Mouse (Mus musculus) liver, postnatal 0 days (tissue): ENCODE measurements at regions not wholly inside any gene's neighbourhood (a gene's known extent, or its start where the extent isn't known, plus 50 kb on each side); places are given as distances from the start of the nearest gene placed in this dataset.

ENCODE experiments used
- ATAC-seq: fragments of 200-750 bp; cut with Nextera tagmentation; 2 replicates; pipeline ENCODE4 v1.8.0; 2017; ENCODE audit warnings: mild to moderate bottlenecking, moderate library complexity
- DNase-seq: peaks from one replicate; pipeline ENCODE4 v3.0.0-alpha.2; 2016
- H3K27ac ChIP-seq: fragments of 300-500 bp; sonication (generic); 2 replicates; pipeline ENCODE4 v1.5.1; 2014; ENCODE audit warnings: antibody characterized with exemption, moderate library complexity, mild to moderate bottlenecking, low read depth
- H3K27me3 ChIP-seq: fragments of 300-500 bp; sonication (generic); 2 replicates; pipeline ENCODE4 v1.6.1; 2014; ENCODE audit warnings: low read length, control low read depth, mixed read lengths; ENCODE audit not compliant: insufficient read depth
- H3K36me3 ChIP-seq: fragments of 300-500 bp; sonication (generic); replicated peaks from 2 replicates; pipeline ENCODE4 v1.6.1; 2014; ENCODE audit warnings: mild to moderate bottlenecking, control low read depth, low read length, moderate library complexity, mixed read lengths; ENCODE audit not compliant: insufficient read depth
- H3K4me1 ChIP-seq: fragments of 300-500 bp; sonication (generic); 2 replicates; pipeline ENCODE4 v1.6.1; 2014; ENCODE audit warnings: antibody characterized with exemption, mild to moderate bottlenecking, control low read depth; ENCODE audit not compliant: insufficient read depth
- H3K4me2 ChIP-seq: fragments of 300-500 bp; sonication (generic); 2 replicates; pipeline ENCODE4 v1.6.1; 2014; ENCODE audit warnings: low read depth, mild to moderate bottlenecking, low read length, moderate library complexity, mixed read lengths
- H3K4me3 ChIP-seq: fragments of 300-500 bp; sonication (generic); 2 replicates; pipeline ENCODE4 v1.5.1; 2014; ENCODE audit warnings: low read depth, low read length
- H3K9ac ChIP-seq: fragments of 300-500 bp; sonication (generic); replicated peaks from 2 replicates; pipeline ENCODE4 v1.6.1; 2014; ENCODE audit warnings: mild to moderate bottlenecking, moderate library complexity
- H3K9me3 ChIP-seq: fragments of 300-500 bp; sonication (generic); 2 replicates; pipeline ENCODE4 v1.6.1; 2016; ENCODE audit warnings: mild to moderate bottlenecking, control low read depth, low read length, mixed read lengths
- CTCF ChIP-seq: sonication (generic); IDR thresholded peaks from 2 replicates; pipeline ENCODE4 v1.5.1; 2016; ENCODE audit warnings: antibody characterized with exemption, low read depth
- EP300 ChIP-seq: IDR thresholded peaks from 2 replicates; pipeline ENCODE4 v1.6.1; 2016; ENCODE audit warnings: antibody characterized with exemption, low read depth, mild to moderate bottlenecking
- WGBS: fragments of 180-500 bp; shearing (Covaris S2); extraction: QIAGEN DNeasy Blood & Tissue Kit; methylation state at CpG from one replicate; pipeline ENCODE4 v1.1.7; 2014; ENCODE audit not compliant: insufficient replicate concordance; 5-methylcytosine and 5-hydroxymethylcytosine counted together

- H3K27me3 ChIP-seq, result 0 out of 2 replicates have a peak, but pooled peaks cover 5% of the 10 kb centered on the region
These were observed 282.1 kb downstream of the Bcor start for GRCm38 (mm10) chrX:11878028-11878427.

GRCm38 (mm10) chrX:11880972-11881371 lies 279.2 kb downstream of the Bcor start:
- no peaks in the 10 kb centered on the region for H3K36me3 ChIP-seq
- no peak overlapping the region for H3K9ac ChIP-seq
- H3K27me3 ChIP-seq, result no peaks in the 10 kb centered on the region
- ATAC-seq, result no peak
- no peak overlapping the region for H3K4me3 ChIP-seq
- no peaks in the 10 kb centered on the region for H3K4me1 ChIP-seq
- no peak overlapping the region for H3K4me2 ChIP-seq
- no peak overlapping the region for H3K27ac ChIP-seq
- WGBS, result 40% methylated on average over 1 of the region's 1 CpGs
- no peaks in the 10 kb centered on the region for H3K9me3 ChIP-seq
- no peak for DNase-seq
- TF ChIP-seq CTCF (no peak), EP300 (no peak)

More at GRCm38 (mm10) chrX:11878028-11878427, 282.1 kb downstream of the Bcor start:
- no peak overlapping the region for H3K9ac ChIP-seq
- no peaks in the 10 kb centered on the region for H3K9me3 ChIP-seq
- no peak overlapping the region for H3K4me3 ChIP-seq
- no peak overlapping the region for H3K4me2 ChIP-seq
- no peak for DNase-seq
- WGBS, result 56% methylated on average over 8 of the region's 8 CpGs
- H3K4me1 ChIP-seq, result no peaks in the 10 kb centered on the region
- no peaks in the 10 kb centered on the region for H3K36me3 ChIP-seq
- TF ChIP-seq EP300 (no peak), CTCF (no peak)
- no peak for ATAC-seq
- no peak overlapping the region for H3K27ac ChIP-seq

GRCm38 (mm10) chrX:11883738-11884716 lies 276.1 kb downstream of the Bcor start:
- Histone ChIP-seq H3K9me3 (no peaks in the 10 kb centered on the region), H3K9ac (no peak overlapping the region), H3K36me3 (no peaks in the 10 kb centered on the region), H3K4me1 (no peaks in the 10 kb centered on the region), H3K4me3 (no peak overlapping the region), H3K27ac (no peak overlapping the region), H3K27me3 (no peaks in the 10 kb centered on the region), H3K4me2 (no peak overlapping the region)
- ATAC-seq, result no peak
- TF ChIP-seq CTCF (no peak), EP300 (no peak)
- DNase-seq, result no peak
- WGBS, result 71% methylated on average over 10 of the region's 10 CpGs

- no peak overlapping the region for H3K4me3 ChIP-seq
- no peaks in the 10 kb centered on the region; the same call in 1 of the 2 replicates for H3K27me3 ChIP-seq
- no peaks in the 10 kb centered on the region for H3K36me3 ChIP-seq
- no peak for DNase-seq
- no peak overlapping the region for H3K4me2 ChIP-seq
- ATAC-seq, result no peak
- WGBS, result 61% methylated on average over 5 of the region's 5 CpGs
- H3K4me1 ChIP-seq, result no peaks in the 10 kb centered on the region
- TF ChIP-seq CTCF (no peak), EP300 (no peak)
- H3K27ac ChIP-seq, result no peak overlapping the region
- no peak overlapping the region for H3K9ac ChIP-seq
- no peaks in the 10 kb centered on the region for H3K9me3 ChIP-seq
These were observed 267.8 kb downstream of the Bcor start for GRCm38 (mm10) chrX:11892396-11892795.

GRCm38 (mm10) chrX:11893606-11894279 lies 266.4 kb downstream of the Bcor start:
- Histone ChIP-seq H3K27me3 (no peaks in the 10 kb centered on the region; the same call in 1 of the 2 replicates), H3K4me2 (no peak overlapping the region), H3K36me3 (no peaks in the 10 kb centered on the region), H3K27ac (no peak overlapping the region), H3K4me1 (no peaks in the 10 kb centered on the region), H3K4me3 (no peak overlapping the region), H3K9ac (no peak overlapping the region), H3K9me3 (no peaks in the 10 kb centered on the region)
- WGBS, result 52% methylated on average over 10 of the region's 10 CpGs
- no peak for ATAC-seq
- DNase-seq, result peak; percentile 17
- TF ChIP-seq CTCF, result no peak
- TF ChIP-seq EP300, result no peak

- Histone ChIP-seq H3K4me3 (no peak overlapping the region), H3K9ac (no peak overlapping the region), H3K9me3 (no peaks in the 10 kb centered on the region), H3K36me3 (no peaks in the 10 kb centered on the region), H3K4me1 (no peaks in the 10 kb centered on the region), H3K27ac (no peak overlapping the region), H3K4me2 (no peak overlapping the region), H3K27me3 (no peaks in the 10 kb centered on the region; the same call in 1 of the 2 replicates)
- no peak for TF ChIP-seq EP300
- no peak for TF ChIP-seq CTCF
- no peak for ATAC-seq
- DNase-seq, result no peak
- 72% methylated on average over 5 of the region's 6 CpGs for WGBS
These were observed 265.9 kb downstream of the Bcor start for GRCm38 (mm10) chrX:11894280-11894662.
